Mouse (Mus musculus) heart, adult 2 months (tissue): ENCODE data around the gene Pla1a. TPM values are rescaled to one million over a fixed set of nuclear protein-coding genes. Genes with fewer than 3 reads are reported as not detected.

Experiments used
- DNase-seq, 2 experiments: peaks; one replicate each; pipeline ENCODE4 v3.0.0; 2021
- H3K27ac ChIP-seq: fragments of 200-600 bp; 2 replicates; pipeline ENCODE4 v1.8.1; 2022
- H3K27me3 ChIP-seq: fragments of 200-500 bp; 2 replicates; pipeline ENCODE4 v1.6.1; 2012; ENCODE audit warnings: mild to moderate bottlenecking, low read length, inconsistent platforms, mixed read lengths; ENCODE audit not compliant: control insufficient read depth, insufficient read depth
- H3K36me3 ChIP-seq: fragments of 200-500 bp; 2 replicates; pipeline ENCODE4 v1.6.1; 2012; ENCODE audit warnings: low read length, inconsistent platforms; ENCODE audit not compliant: control insufficient read depth, insufficient read depth
- H3K4me1 ChIP-seq: fragments of 200-500 bp; 2 replicates; pipeline ENCODE4 v1.6.1; 2011; ENCODE audit warnings: low read length; ENCODE audit not compliant: control insufficient read depth, insufficient read depth
- H3K4me3 ChIP-seq: fragments of 200-600 bp; 2 replicates; pipeline ENCODE4 v1.8.1; 2022
- H3K79me2 ChIP-seq: fragments of 200-500 bp; replicated peaks from 2 replicates; pipeline ENCODE4 v1.6.1; 2012; ENCODE audit warnings: mild to moderate bottlenecking, inconsistent platforms, low read length, moderate library complexity, mixed read lengths; ENCODE audit not compliant: control insufficient read depth, insufficient read depth
- H3K9ac ChIP-seq: fragments of 200-500 bp; 2 replicates; pipeline ENCODE4 v1.6.1; 2012; ENCODE audit warnings: low read depth, mild to moderate bottlenecking, control low read depth, inconsistent platforms, low read length, mixed read lengths
- CTCF ChIP-seq: fragments of 200-600 bp; IDR thresholded peaks from 2 replicates; pipeline ENCODE4 v1.8.1; 2022; ENCODE audit warnings: antibody characterized with exemption, mild to moderate bottlenecking, moderate library complexity
- EP300 ChIP-seq: fragments of 200-500 bp; IDR thresholded peaks from 2 replicates; pipeline ENCODE4 v1.6.1; 2011; ENCODE audit warnings: low read depth, low read length, control low read depth; ENCODE audit not compliant: insufficient read depth
- POLR2A ChIP-seq: fragments of 200-500 bp; IDR thresholded peaks from 2 replicates; pipeline ENCODE4 v1.6.1; 2011; ENCODE audit warnings: mild to moderate bottlenecking, low read depth, low read length, control low read depth; ENCODE audit not compliant: insufficient read depth
- WGBS: fragments of 180-500 bp; shearing (Covaris S2); methylation state at CpG from one replicate; pipeline ENCODE4 v1.1.7; 2018; 5-methylcytosine and 5-hydroxymethylcytosine counted together
- intact Hi-C: fragments of 180-260 bp; cut with DNase I; formaldehyde crosslinking; loops from one replicate; pipeline ENCODE4 v1.15.1; 2025
- polyA plus RNA-seq: library from polyadenylated mRNA; depleted of rRNA; stranded (reverse); fragments of >200 nt; gene quantifications from 2 replicates; pipeline ENCODE4 v1.2.3, GENCODE M21; 2012
- total RNA-seq, 2 experiments: library from RNA; stranded (reverse); gene quantifications; 2 replicates each; pipeline ENCODE4 v1.2.3; 2021

Gene Pla1a
- total and polyA plus RNA-seq, 3 experiments: 6.8 to 9.6 (median 8.8) TPM

DNA sequence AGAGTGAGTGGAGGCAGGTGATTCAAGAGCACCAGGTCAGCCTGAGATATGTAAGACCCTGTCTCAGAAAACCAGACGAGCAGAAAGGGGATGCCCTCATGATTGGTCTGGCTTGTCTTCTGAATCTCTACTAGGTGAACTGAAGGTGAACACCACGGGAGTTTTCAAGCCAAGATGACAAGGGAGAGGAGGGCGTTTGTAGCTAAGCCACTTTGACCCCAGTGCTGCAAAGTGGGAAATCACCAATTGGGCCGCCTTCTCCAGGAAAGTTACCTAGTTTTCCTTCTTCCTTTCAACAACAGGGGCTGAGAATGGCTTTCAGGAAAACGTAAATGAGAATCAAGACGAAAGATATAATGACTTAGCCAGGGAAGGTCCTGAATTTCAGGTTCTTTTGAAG lies 44.2 kb downstream of the Pla1a start:
- DNase-seq: no peak
- peaks cover 2% of the 10 kb centered on the region for H3K4me1 ChIP-seq
- WGBS: 75% methylated on average over 6 of the region's 6 CpGs
- no peak overlapping the region for H3K4me3 ChIP-seq
- no peaks in the 10 kb centered on the region for H3K36me3 ChIP-seq
- no peak overlapping the region for H3K9ac ChIP-seq
- H3K27me3 ChIP-seq: no peaks in the 10 kb centered on the region
- no peak overlapping the region for H3K27ac ChIP-seq
- intact Hi-C loops: no loop called here
- no peaks in the 10 kb centered on the region for H3K79me2 ChIP-seq
- TF ChIP-seq POLR2A (no peak), EP300 (no peak), CTCF (no peak)

DNA sequence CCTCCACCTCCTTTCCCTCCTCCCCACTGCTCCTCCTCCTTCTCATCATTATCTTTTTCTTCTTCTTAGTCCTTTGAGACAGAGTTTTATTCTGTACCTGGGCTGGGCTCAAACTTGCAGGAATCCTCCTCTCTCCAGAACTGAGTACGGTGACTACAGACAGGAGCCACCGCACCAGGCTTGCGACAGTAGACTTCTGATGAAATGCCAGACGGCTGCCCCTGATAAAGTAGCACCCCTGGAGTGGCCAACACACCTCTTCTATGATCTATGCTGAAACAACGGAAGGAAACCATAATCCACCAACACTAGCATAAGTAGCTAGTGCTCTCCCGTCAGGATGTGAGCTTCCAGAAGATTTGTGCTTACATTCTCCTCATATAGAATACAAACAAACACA lies 45.6 kb downstream of the Pla1a start:
- H3K27me3 ChIP-seq: no peaks in the 10 kb centered on the region
- H3K79me2 ChIP-seq: no peaks in the 10 kb centered on the region
- H3K9ac ChIP-seq: no peak overlapping the region
- TF ChIP-seq EP300: no peak
- no peak for TF ChIP-seq POLR2A
- no peak for TF ChIP-seq CTCF
- no peaks in the 10 kb centered on the region for H3K4me1 ChIP-seq
- intact Hi-C loops: no loop called here
- no peak for DNase-seq
- WGBS: 84% methylated on average over 6 of the region's 6 CpGs
- H3K27ac ChIP-seq: no peak overlapping the region
- H3K36me3 ChIP-seq: no peaks in the 10 kb centered on the region
- H3K4me3 ChIP-seq: no peak overlapping the region

DNA sequence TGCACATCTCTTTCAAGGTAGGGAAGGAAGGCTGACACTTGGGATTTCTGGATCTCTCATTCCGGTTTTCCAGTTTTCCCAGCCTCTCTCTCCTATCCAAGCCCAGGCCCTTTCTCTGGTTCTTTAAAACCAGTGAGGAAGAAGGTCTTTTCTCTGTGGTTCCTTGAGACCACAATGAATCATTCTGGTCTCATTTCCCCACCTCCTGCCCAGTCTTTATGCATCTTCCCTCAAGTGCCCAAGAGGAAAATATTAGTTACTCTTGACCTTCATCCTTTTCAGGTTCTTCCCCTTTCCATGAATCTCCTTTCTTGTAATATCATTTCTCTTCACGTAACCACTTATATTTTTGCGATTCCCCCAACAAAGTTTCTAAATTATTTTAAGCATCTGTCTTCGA lies 47.2 kb downstream of the Pla1a start:
- no peak overlapping the region for H3K27ac ChIP-seq
- intact Hi-C loops: no loop called here
- no peak for DNase-seq

DNA sequence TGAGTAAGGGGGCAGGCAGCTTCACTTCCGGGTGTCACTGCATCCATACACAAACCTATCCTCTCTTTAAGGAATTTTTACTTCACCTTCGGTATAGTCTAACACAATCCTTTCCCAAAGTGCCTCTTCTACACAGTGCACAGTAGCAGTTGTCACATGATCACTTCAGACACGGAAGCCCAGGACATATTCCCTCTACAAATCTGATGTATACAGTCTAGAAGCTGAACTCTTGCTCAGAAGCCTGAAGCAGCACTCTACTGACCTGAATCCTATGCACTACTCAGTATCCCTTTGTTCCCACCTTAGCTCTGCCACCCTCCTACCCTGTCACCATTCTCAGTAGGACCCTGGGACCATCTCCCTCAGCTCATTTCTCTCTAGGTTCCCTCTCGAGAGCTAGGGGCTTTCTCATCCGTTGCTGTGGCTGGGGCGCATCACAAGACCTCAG lies 47.7 kb downstream of the Pla1a start:
- TF ChIP-seq EP300 (no peak), CTCF (no peak), POLR2A (no peak)
- Histone ChIP-seq H3K9ac (no peak overlapping the region), H3K4me1 (no peaks in the 10 kb centered on the region), H3K27me3 (no peaks in the 10 kb centered on the region), H3K79me2 (no peaks in the 10 kb centered on the region), H3K4me3 (no peak overlapping the region), H3K27ac (no peak overlapping the region), H3K36me3 (no peaks in the 10 kb centered on the region)
- no peak for DNase-seq
- 84% methylated on average over 6 of the region's 6 CpGs for WGBS
- intact Hi-C loops: no loop called here

More for the DNA sequence above, 47.2 kb downstream of the Pla1a start:
- Histone ChIP-seq H3K4me1 (no peaks in the 10 kb centered on the region), H3K36me3 (no peaks in the 10 kb centered on the region), H3K4me3 (no peak overlapping the region), H3K27me3 (no peaks in the 10 kb centered on the region), H3K9ac (no peak overlapping the region), H3K79me2 (no peaks in the 10 kb centered on the region)
- TF ChIP-seq POLR2A (no peak), CTCF (no peak), EP300 (no peak)
- WGBS: 89% methylated on average over 4 of the region's 4 CpGs

DNA sequence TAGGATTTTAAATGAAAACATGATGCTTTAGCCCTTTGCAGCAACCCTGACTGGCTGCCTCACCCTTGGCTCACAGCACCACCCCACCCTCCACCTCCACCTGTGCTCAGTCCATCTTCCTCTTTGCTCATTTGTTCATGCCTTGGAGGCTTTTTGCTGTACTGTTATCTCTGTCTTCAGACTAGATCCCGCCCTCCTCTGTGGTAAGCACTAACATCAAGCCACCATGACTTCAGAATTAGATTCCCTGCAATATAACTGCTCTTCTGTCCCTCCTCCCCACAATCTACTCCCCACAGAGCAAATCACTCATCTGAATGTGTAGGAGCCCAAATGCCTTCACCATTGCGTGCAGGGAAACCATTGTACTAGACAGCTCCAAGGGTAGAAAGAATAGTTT lies 49.3 kb downstream of the Pla1a start:
- Histone ChIP-seq H3K79me2 (no peaks in the 10 kb centered on the region), H3K4me3 (no peak overlapping the region), H3K4me1 (no peaks in the 10 kb centered on the region), H3K36me3 (no peaks in the 10 kb centered on the region), H3K27ac (no peak overlapping the region), H3K9ac (no peak overlapping the region), H3K27me3 (no peaks in the 10 kb centered on the region)
- peak in 1 of 2 experiments; percentile 10 for DNase-seq
- no peak for TF ChIP-seq CTCF
- no peak for TF ChIP-seq EP300
- TF ChIP-seq POLR2A: no peak
- intact Hi-C loops: no loop called here
- 92% methylated on average over 2 of the region's 2 CpGs for WGBS

DNA sequence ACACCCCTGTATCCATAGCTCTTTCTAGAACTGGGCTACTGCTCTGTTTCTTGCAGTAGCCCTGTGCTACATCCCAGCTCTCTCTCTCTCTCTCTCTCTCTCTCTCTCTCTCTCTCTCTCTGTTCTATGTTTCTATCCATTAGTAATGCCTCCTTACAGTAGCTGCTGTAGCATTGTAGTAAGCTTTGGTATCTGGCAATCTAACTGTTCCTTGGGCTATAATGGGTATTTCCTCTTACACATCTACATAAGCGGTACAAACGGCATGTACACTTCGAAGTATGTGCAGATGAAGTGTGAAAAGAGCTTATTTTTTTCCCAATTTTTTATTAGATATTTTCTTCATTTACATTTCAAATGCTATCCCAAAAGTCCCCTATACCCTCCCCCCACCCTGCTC lies 53.0 kb downstream of the Pla1a start:
- DNase-seq: no peak
- Histone ChIP-seq H3K79me2 (no peaks in the 10 kb centered on the region), H3K27me3 (no peaks in the 10 kb centered on the region), H3K4me1 (peaks cover 6% of the 10 kb centered on the region), H3K9ac (no peak overlapping the region), H3K4me3 (no peak overlapping the region), H3K36me3 (no peaks in the 10 kb centered on the region; the same call in 1 of the 2 replicates), H3K27ac (no peak overlapping the region)
- 89% methylated on average over 3 of the region's 3 CpGs for WGBS
- intact Hi-C loops: no loop called here
- no peak for TF ChIP-seq CTCF
- TF ChIP-seq EP300: no peak
- TF ChIP-seq POLR2A: no peak
